Mouse (Mus musculus) midbrain, embryonic 12.5 days (tissue): ENCODE results near the gene Atp5c1. TPM values are rescaled to one million over a fixed set of nuclear protein-coding genes. Genes with fewer than 3 reads are reported as not detected.

Source experiments
- ATAC-seq: fragments of 200-750 bp; cut with Nextera tagmentation; 2 replicates; pipeline ENCODE4 v1.8.0; 2017; ENCODE audit warnings: low read depth, moderate TSS enrichment, moderate library complexity; ENCODE audit not compliant: low FRiP score
- H3K27ac ChIP-seq: fragments of 300-500 bp; sonication (generic); replicated peaks from 2 replicates; pipeline ENCODE4 v1.5.1; 2016; ENCODE audit warnings: mild to moderate bottlenecking
- H3K27me3 ChIP-seq: fragments of 300-500 bp; sonication (generic); 2 replicates; pipeline ENCODE4 v1.6.1; 2016; ENCODE audit warnings: mild to moderate bottlenecking
- H3K36me3 ChIP-seq: fragments of 300-500 bp; sonication (generic); 2 replicates; pipeline ENCODE4 v1.6.1; 2016
- H3K4me1 ChIP-seq: fragments of 300-500 bp; sonication (generic); 2 replicates; pipeline ENCODE4 v1.6.1; 2016
- H3K4me2 ChIP-seq: fragments of 300-500 bp; sonication (generic); replicated peaks from 2 replicates; pipeline ENCODE4 v1.6.1; 2016; ENCODE audit warnings: mild to moderate bottlenecking, moderate library complexity
- H3K4me3 ChIP-seq: fragments of 300-500 bp; sonication (generic); 2 replicates; pipeline ENCODE4 v1.5.1; 2016; ENCODE audit warnings: mild to moderate bottlenecking
- H3K9ac ChIP-seq: fragments of 300-500 bp; sonication (generic); replicated peaks from 2 replicates; pipeline ENCODE4 v1.6.1; 2016; ENCODE audit warnings: mild to moderate bottlenecking, moderate library complexity
- H3K9me3 ChIP-seq: fragments of 300-500 bp; sonication (generic); 2 replicates; pipeline ENCODE4 v1.6.1; 2016; ENCODE audit warnings: mild to moderate bottlenecking
- WGBS: fragments of 180-500 bp; shearing (Covaris S2); methylation state at CpG from one replicate; pipeline ENCODE4 v1.1.7; 2016; 5-methylcytosine and 5-hydroxymethylcytosine counted together
- polyA plus RNA-seq: library from polyadenylated mRNA; unstranded; fragments of >200 nt; fragmentation: Nextera tagmentation; extraction: Ambion mirVana; gene quantifications from 2 replicates; pipeline ENCODE4 v1.2.1, GENCODE M21; 2016

Atp5c1 gene
- 455 and 462 TPM in 2 replicates for polyA plus RNA-seq

DNA sequence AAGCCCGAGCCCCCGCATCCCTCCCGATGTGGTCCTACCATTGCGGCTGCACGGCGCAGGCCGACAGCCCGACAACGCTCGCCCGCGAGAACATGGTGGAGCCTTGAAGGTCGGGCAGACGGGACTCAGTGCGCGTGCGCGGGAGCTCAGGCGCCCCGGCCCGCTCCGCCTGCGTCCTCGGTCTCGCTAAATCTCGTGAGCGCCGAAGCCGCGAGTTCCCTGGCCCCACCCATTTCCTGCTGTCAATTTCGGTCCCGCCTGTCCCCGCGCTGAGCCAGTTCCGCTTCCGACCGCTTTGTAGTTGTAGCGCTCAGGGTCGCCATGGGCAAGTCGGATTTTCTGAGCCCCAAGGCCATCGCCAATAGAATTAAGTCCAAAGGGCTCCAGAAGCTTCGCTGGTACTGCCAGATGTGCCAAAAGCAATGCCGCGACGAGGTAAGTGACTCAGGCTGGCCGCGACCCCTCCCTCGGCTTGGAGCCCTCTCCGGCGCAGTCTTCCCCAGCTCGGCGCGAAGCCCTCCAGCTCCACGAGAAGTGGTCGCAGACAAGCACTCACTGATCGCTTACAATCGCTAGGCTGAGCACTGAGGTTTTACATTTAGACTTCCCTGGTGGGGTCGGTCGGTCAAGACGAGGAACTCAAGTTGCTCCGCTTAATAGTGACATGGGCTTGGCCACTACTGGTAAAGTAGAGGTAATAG is at the start of gene Atp5c1, which contains the start of gene Kin:
Gene Atp5c1 (minus strand): TSS at position 201 of the 701 bp plus-strand sequence.
Gene Kin (plus strand): TSS at position 284 of the 701 bp plus-strand sequence.
- Histone ChIP-seq H3K27me3 (no peaks in the 10 kb centered on the region), H3K4me1 (peaks cover 31% of the 10 kb centered on the region), H3K4me3 (peak within 1 kb of the TSS; percentile 79), H3K4me2 (peak within 1 kb of the TSS; percentile 71), H3K9ac (peak within 1 kb of the TSS; percentile 88), H3K36me3 (peaks cover 24% of the 10 kb centered on the region), H3K9me3 (no peaks in the 10 kb centered on the region), H3K27ac (peak within 1 kb of the TSS; percentile 89)
- ATAC-seq: peak; percentile 97
- under 1% methylated on average over 61 of the region's 61 CpGs for WGBS

DNA sequence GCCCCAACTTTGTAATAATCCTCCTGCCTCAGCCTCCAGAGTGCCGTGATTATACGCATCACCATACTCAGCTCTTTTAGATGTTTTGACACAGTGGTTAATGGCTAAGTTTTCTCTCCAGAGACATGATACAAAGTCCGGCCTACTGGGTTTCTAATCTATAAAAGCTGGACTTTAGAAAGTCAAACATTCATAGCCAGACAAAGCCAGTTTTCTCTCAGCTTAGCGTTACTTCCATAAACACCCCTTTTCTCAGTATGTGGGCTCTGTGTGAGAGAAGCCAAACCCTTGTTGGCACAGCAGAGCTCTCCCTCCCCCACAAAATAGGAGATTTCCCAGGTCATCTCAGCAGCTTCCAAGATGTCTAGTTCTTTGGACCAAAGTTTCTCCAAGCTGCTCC is 48.3 kb upstream of the Atp5c1 start:
- no peak for ATAC-seq
- no peaks in the 10 kb centered on the region for H3K27me3 ChIP-seq
- no peak overlapping the region for H3K4me3 ChIP-seq
- H3K9me3 ChIP-seq: no peaks in the 10 kb centered on the region
- no peak overlapping the region for H3K27ac ChIP-seq
- H3K4me2 ChIP-seq: no peak overlapping the region
- WGBS: 79% methylated on average over 4 of the region's 4 CpGs
- H3K4me1 ChIP-seq: no peaks in the 10 kb centered on the region
- no peaks in the 10 kb centered on the region for H3K36me3 ChIP-seq
- H3K9ac ChIP-seq: no peak overlapping the region

- H3K4me2 ChIP-seq: no peak overlapping the region
- 84% methylated on average over 5 of the region's 5 CpGs for WGBS
- H3K4me1 ChIP-seq: no peaks in the 10 kb centered on the region
- no peak overlapping the region for H3K27ac ChIP-seq
- H3K4me3 ChIP-seq: no peak overlapping the region
- no peaks in the 10 kb centered on the region for H3K36me3 ChIP-seq
- no peaks in the 10 kb centered on the region for H3K9me3 ChIP-seq
- H3K9ac ChIP-seq: no peak overlapping the region
- no peaks in the 10 kb centered on the region for H3K27me3 ChIP-seq
- no peak for ATAC-seq
Observed at GRCm38 (mm10) chr2:10127471-10127870, 47.2 kb upstream of the Atp5c1 start.

GRCm38 (mm10) chr2:10126122-10126521 is 45.8 kb upstream of the Atp5c1 start:
- ATAC-seq: no peak
- Histone ChIP-seq H3K27me3 (no peaks in the 10 kb centered on the region), H3K4me2 (no peak overlapping the region), H3K36me3 (no peaks in the 10 kb centered on the region), H3K4me3 (no peak overlapping the region), H3K9ac (no peak overlapping the region), H3K27ac (no peak overlapping the region), H3K9me3 (no peaks in the 10 kb centered on the region), H3K4me1 (no peaks in the 10 kb centered on the region)
- WGBS: 92% methylated on average over 4 of the region's 4 CpGs

DNA sequence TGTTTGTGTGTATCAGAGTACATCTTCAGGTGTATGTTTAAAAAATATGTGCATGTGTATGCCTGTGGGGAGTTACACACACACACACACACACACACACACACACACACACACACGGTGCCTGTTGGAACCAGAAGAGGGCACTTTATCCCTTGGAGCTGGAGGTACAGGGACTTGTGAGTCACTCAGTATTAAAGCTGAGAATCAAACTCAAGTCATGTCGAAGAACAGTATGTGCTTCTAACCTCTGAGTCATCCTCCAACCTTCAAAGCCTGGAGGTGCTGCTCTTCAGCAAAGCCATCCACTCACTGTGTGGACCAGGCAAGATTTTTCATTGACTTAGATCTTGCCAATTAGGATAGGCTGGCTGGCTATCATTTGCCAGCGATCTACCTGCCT is 41.5 kb upstream of the Atp5c1 start:
- 64% methylated on average over 3 of the region's 3 CpGs for WGBS
- Histone ChIP-seq H3K27me3 (no peaks in the 10 kb centered on the region), H3K4me1 (no peaks in the 10 kb centered on the region), H3K9me3 (no peaks in the 10 kb centered on the region), H3K4me2 (no peak overlapping the region), H3K4me3 (no peak overlapping the region), H3K27ac (no peak overlapping the region), H3K9ac (no peak overlapping the region), H3K36me3 (no peaks in the 10 kb centered on the region)
- ATAC-seq: no peak

- no peak overlapping the region for H3K4me3 ChIP-seq
- no peaks in the 10 kb centered on the region for H3K27me3 ChIP-seq
- H3K9ac ChIP-seq: no peak overlapping the region
- no peak for ATAC-seq
- no peak overlapping the region for H3K27ac ChIP-seq
- H3K4me1 ChIP-seq: no peaks in the 10 kb centered on the region
- WGBS: 92% methylated on average over 8 of the region's 8 CpGs
- H3K4me2 ChIP-seq: no peak overlapping the region
- no peaks in the 10 kb centered on the region for H3K9me3 ChIP-seq
- H3K36me3 ChIP-seq: no peaks in the 10 kb centered on the region
Observed at GRCm38 (mm10) chr2:10119276-10119675, 39.0 kb upstream of the Atp5c1 start.

GRCm38 (mm10) chr2:10118751-10119150 is 38.4 kb upstream of the Atp5c1 start:
- Histone ChIP-seq H3K27ac (no peak overlapping the region), H3K9me3 (no peaks in the 10 kb centered on the region), H3K27me3 (no peaks in the 10 kb centered on the region), H3K9ac (no peak overlapping the region), H3K36me3 (no peaks in the 10 kb centered on the region), H3K4me2 (no peak overlapping the region), H3K4me3 (no peak overlapping the region), H3K4me1 (no peaks in the 10 kb centered on the region)
- no peak for ATAC-seq
- 59% methylated on average over 1 of the region's 1 CpGs for WGBS

DNA sequence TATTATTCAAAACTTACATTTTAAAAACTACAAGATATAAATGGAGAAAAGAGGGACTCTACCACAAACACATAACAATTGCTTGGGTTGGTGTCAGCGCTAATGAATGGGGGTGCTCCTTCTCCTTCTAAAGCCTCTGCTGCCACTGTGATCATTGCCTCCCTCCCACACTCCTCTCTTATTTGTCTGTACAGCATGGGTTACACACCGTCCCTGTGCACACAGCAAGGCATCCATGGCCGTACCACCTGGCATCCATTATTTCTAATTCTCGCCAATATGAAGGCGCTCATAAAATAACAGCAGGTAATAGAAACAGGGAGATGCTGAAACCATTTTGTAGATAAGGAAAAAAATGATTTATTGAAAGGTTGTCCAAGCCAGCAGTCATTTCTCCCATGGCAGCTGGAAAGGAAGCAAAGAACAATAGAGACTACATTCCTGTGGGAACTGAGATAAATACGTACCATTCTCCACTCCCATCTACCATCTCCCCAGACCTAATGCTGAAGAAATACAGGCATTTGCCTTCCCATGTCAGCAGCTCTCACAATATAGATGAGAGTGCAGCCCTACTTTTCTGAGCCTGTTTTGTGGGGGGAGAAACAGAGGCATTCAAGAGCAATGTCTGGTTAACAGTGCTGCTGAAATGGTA is 28.4 kb upstream of the Atp5c1 start:
- H3K9ac ChIP-seq: no peak overlapping the region
- H3K4me1 ChIP-seq: no peaks in the 10 kb centered on the region
- no peak overlapping the region for H3K4me2 ChIP-seq
- H3K36me3 ChIP-seq: no peaks in the 10 kb centered on the region
- WGBS: 75% methylated on average over 6 of the region's 6 CpGs
- H3K9me3 ChIP-seq: no peaks in the 10 kb centered on the region
- H3K27ac ChIP-seq: no peak overlapping the region
- no peak overlapping the region for H3K4me3 ChIP-seq
- H3K27me3 ChIP-seq: no peaks in the 10 kb centered on the region
- ATAC-seq: no peak

DNA sequence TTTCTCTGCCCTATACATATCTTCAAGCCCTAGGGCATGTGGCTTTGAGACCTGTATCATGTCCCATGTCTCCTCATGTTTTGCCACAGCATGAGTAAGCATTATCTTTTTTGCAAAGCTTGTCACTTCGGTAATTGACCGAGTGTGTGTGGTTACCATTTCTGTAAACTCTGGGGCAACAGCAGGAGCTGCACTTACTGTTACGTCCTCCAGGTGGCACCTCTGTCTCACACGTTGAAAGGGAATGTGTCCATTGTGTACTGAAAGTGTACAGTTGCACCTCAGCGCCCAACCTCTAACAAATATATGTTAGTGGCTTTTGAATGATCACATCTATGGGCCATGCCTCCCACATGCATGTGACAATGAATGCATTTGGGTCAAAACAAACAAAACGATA is 20.9 kb upstream of the Atp5c1 start:
- WGBS: 40% methylated on average over 6 of the region's 6 CpGs
- no peaks in the 10 kb centered on the region for H3K9me3 ChIP-seq
- no peak overlapping the region for H3K9ac ChIP-seq
- no peak overlapping the region for H3K27ac ChIP-seq
- H3K4me3 ChIP-seq: no peak overlapping the region
- no peaks in the 10 kb centered on the region for H3K4me1 ChIP-seq
- no peaks in the 10 kb centered on the region for H3K36me3 ChIP-seq
- H3K27me3 ChIP-seq: peaks cover 8% of the 10 kb centered on the region; the same call in 1 of the 2 replicates
- H3K4me2 ChIP-seq: no peak overlapping the region
- 0 out of 2 replicates have a peak, but pooled peaks have one; percentile 31 for ATAC-seq

DNA sequence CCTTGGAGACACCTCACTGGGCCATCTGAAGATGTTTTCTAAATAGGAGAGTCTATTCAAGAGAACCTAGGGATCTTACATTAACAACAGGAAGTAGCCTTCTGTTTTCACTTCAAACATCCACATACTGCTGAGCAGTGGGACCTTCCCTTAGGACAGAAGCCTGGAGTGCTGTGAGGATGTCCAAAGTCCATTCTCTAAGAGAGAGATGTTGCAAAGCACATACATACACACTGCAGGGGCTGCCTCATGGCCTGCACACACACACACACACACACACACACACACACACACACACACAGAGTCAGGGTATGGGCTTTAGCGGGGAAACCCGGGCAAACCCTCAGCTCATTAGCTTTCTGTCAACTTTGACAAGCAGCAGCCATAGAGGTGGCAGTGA is 20.2 kb upstream of the Atp5c1 start:
- no peak for ATAC-seq
- Histone ChIP-seq H3K4me3 (no peak overlapping the region), H3K27ac (no peak overlapping the region), H3K4me2 (no peak overlapping the region), H3K4me1 (no peaks in the 10 kb centered on the region), H3K9ac (no peak overlapping the region), H3K27me3 (peaks cover 8% of the 10 kb centered on the region; the same call in 1 of the 2 replicates), H3K36me3 (no peaks in the 10 kb centered on the region), H3K9me3 (no peaks in the 10 kb centered on the region)
- 75% methylated on average over 2 of the region's 2 CpGs for WGBS

DNA sequence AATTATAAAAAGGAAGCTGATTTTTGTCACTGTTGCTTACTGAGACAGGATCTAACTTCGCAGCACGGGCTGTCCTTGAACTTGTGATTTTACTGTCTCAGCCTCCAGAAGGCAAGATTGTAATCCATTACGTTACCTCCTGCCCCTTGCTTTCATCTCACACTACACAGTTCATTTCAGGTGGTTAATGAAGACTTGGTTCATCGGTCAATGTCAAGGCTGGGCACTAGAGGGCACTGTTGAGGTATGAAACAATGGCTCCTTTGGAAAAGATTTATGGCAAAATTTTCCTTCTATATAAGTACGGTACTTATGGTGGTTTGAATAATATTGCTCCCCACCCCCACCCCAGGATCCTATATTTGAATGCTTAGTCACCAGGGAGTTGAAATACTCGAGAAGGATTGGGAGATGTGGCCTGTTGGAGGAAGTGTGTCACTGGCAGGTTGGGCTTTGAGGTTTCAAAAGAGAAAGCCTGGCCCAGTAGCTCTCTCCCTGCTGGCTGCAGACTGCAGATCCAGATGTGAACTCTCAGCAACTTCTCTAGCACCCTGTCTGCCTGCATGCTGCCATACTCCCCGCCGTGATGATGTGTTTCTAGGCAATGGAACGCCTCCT is 18.4 kb upstream of the Atp5c1 start:
- no peak overlapping the region for H3K4me2 ChIP-seq
- ATAC-seq: no peak
- no peak overlapping the region for H3K4me3 ChIP-seq
- 0 out of 2 replicates have a peak, but pooled peaks cover 1% of the 10 kb centered on the region for H3K36me3 ChIP-seq
- 40% methylated on average over 9 of the region's 9 CpGs for WGBS
- no peaks in the 10 kb centered on the region for H3K4me1 ChIP-seq
- H3K9ac ChIP-seq: no peak overlapping the region
- no peak overlapping the region for H3K27ac ChIP-seq
- no peaks in the 10 kb centered on the region for H3K9me3 ChIP-seq
- H3K27me3 ChIP-seq: peaks cover 8% of the 10 kb centered on the region; the same call in 1 of the 2 replicates
